Mouse (Mus musculus) CH12.LX (cell line): ENCODE measurements around the gene Tfe3. TPM values are rescaled to one million over a fixed set of nuclear protein-coding genes. Genes with fewer than 3 reads are reported as not detected.
A peak's percentile ranks its signal among the peaks of the same experiment; 100 is the strongest.

Source experiments
- DNase-seq: peaks from one replicate; pipeline ENCODE4 v3.0.0-alpha.2; 2013; ENCODE audit errors: extremely low read depth
- H3K27ac ChIP-seq: 2 replicates; pipeline ENCODE4 v1.5.1; 2012; ENCODE audit warnings: low read depth, mild to moderate bottlenecking, control low read depth, moderate library complexity; ENCODE audit not compliant: insufficient read depth
- H3K27me3 ChIP-seq: replicated peaks from 2 replicates; pipeline ENCODE3; 2012; ENCODE audit warnings: inconsistent platforms
- H3K36me3 ChIP-seq, 2 experiments: replicated peaks in 1 of 2; 2 replicates each; pipeline versions ENCODE3 to v1.6.1; 2012; ENCODE audit warnings: inconsistent platforms in 1 of 2, low read length in 1 of 2, mild to moderate bottlenecking in 1 of 2, mixed read lengths in 1 of 2, moderate library complexity in 1 of 2; ENCODE audit not compliant: control insufficient read depth in 1 of 2, insufficient read depth in 1 of 2
- H3K4me1 ChIP-seq, 2 experiments: 2 replicates each; pipeline ENCODE4 v1.6.1; 2012; ENCODE audit warnings: inconsistent platforms in 1 of 2, moderate library complexity in 1 of 2; ENCODE audit not compliant: insufficient read depth in 2 of 2, control insufficient read depth in 1 of 2
- H3K4me2 ChIP-seq: 2 replicates; pipeline ENCODE4 v1.6.1; 2012; ENCODE audit warnings: low read depth, mild to moderate bottlenecking, control low read depth; ENCODE audit not compliant: poor library complexity, insufficient read depth, severe bottlenecking
- H3K4me3 ChIP-seq, 3 experiments: fragments of 150-350 bp in 1 of 3; sonication (generic) in 1 of 3; replicated peaks in 1 of 3; 2 replicates each; pipeline versions ENCODE3 to v1.5.1; 2011 to 2012; ENCODE audit warnings: low read depth in 2 of 3, low read length in 2 of 3, mild to moderate bottlenecking in 2 of 3, moderate library complexity in 2 of 3, control low read depth in 1 of 3, improper control_type of control experiment in 1 of 3, inconsistent platforms in 1 of 3, mixed read lengths in 1 of 3; ENCODE audit not compliant: poor library complexity in 1 of 3
- H3K79me2 ChIP-seq: replicated peaks from 2 replicates; pipeline ENCODE4 v1.6.1; 2012; ENCODE audit warnings: mild to moderate bottlenecking, moderate library complexity; ENCODE audit not compliant: control insufficient read depth, poor library complexity, insufficient read depth, severe bottlenecking; ENCODE audit errors: extremely low read depth
- H3K9ac ChIP-seq: 2 replicates; pipeline ENCODE4 v1.6.1; 2012; ENCODE audit warnings: low read depth, mild to moderate bottlenecking, control low read depth, moderate library complexity; ENCODE audit not compliant: insufficient read depth
- H3K9me3 ChIP-seq: replicated peaks from 2 replicates; pipeline ENCODE3; 2012; ENCODE audit warnings: low read length, inconsistent platforms, mixed read lengths
- CHD2 ChIP-seq: IDR thresholded peaks from 2 replicates; pipeline ENCODE4 v1.6.1; 2011; ENCODE audit warnings: low read length, improper control_type of control experiment
- CTCF ChIP-seq, 2 experiments: IDR thresholded peaks in 1 of 2; conservative IDR thresholded peaks in 1 of 2; 2 replicates each; pipeline ENCODE4 v1.5.1; 2011 to 2012; ENCODE audit warnings: low read depth in 2 of 2, low read length in 2 of 2, improper control_type of control experiment in 1 of 2, inconsistent platforms in 1 of 2, mild to moderate bottlenecking in 1 of 2, moderate library complexity in 1 of 2
- HCFC1 ChIP-seq: IDR thresholded peaks from 2 replicates; pipeline ENCODE4 v1.6.1; 2012; ENCODE audit warnings: low read depth, mild to moderate bottlenecking, inconsistent platforms, low read length, improper control_type of control experiment
- IRF4 ChIP-seq: IDR thresholded peaks from 2 replicates; pipeline ENCODE4 v1.6.1; 2014; ENCODE audit warnings: low read depth, mild to moderate bottlenecking, inconsistent platforms, low read length, improper control_type of control experiment
- MAZ ChIP-seq: IDR thresholded peaks from 2 replicates; pipeline ENCODE4 v1.6.1; 2012; ENCODE audit warnings: low read depth, mild to moderate bottlenecking, inconsistent platforms, low read length, improper control_type of control experiment, moderate library complexity
- MYC ChIP-seq: IDR thresholded peaks from 2 replicates; pipeline ENCODE4 v1.6.1; 2011; ENCODE audit warnings: low read depth, mild to moderate bottlenecking, improper control_type of control experiment, low read length
- NRF1 ChIP-seq: IDR thresholded peaks from 2 replicates; pipeline ENCODE4 v1.6.1; 2014; ENCODE audit warnings: low read depth, mild to moderate bottlenecking, inconsistent platforms, low read length, improper control_type of control experiment, moderate library complexity
- POLR2A ChIP-seq: IDR thresholded peaks from 2 replicates; pipeline ENCODE4 v1.6.1; 2011; ENCODE audit warnings: low read depth, mild to moderate bottlenecking, improper control_type of control experiment, low read length
- RAD21 ChIP-seq: IDR thresholded peaks from 2 replicates; pipeline ENCODE4 v1.6.1; 2011; ENCODE audit warnings: low read depth, mild to moderate bottlenecking, low read length, improper control_type of control experiment, moderate library complexity
- SIN3A ChIP-seq: IDR thresholded peaks from 2 replicates; pipeline ENCODE4 v1.6.1; 2012; ENCODE audit warnings: low read length, improper control_type of control experiment, inconsistent platforms
- SMC3 ChIP-seq: IDR thresholded peaks from 2 replicates; pipeline ENCODE4 v1.6.1; 2011; ENCODE audit warnings: low read depth, low read length, improper control_type of control experiment
- TCF12 ChIP-seq: IDR thresholded peaks from 2 replicates; pipeline ENCODE4 v1.6.1; 2014; ENCODE audit warnings: low read depth, mild to moderate bottlenecking, inconsistent platforms, low read length, improper control_type of control experiment
- UBTF ChIP-seq: IDR thresholded peaks from 2 replicates; pipeline ENCODE4 v1.6.1; 2012; ENCODE audit warnings: low read depth, mild to moderate bottlenecking, inconsistent platforms, low read length, improper control_type of control experiment, moderate library complexity
- dilution Hi-C: fragments of 300-500 bp; cut with MboI; formaldehyde crosslinking; loops from 2 replicates; pipeline ENCODE4 v1.14.3; 2020; ENCODE audit warnings: low sequenced_read_pairs; ENCODE audit not compliant: extremely low pct_unique_long_range_greater_than_20kb, extremely low pct_ligation_motif_present
- in situ Hi-C: fragments of 300-500 bp; cut with MboI; formaldehyde crosslinking; loops from 3 replicates; pipeline ENCODE4 v1.14.3; 2019; ENCODE audit warnings: low sequenced_read_pairs, low pct_ligation_motif_present, low pct_unique_long_range_greater_than_20kb, mixed read lengths
- polyA plus RNA-seq: library from polyadenylated mRNA; unstranded; fragments of >175 nt; gene quantifications from 2 replicates; pipeline ENCODE4 v1.2.1, GENCODE M21; 2012; ENCODE audit warnings: low read depth; ENCODE audit not compliant: insufficient read length
- total RNA-seq, 2 experiments: library from RNA; depleted of rRNA; stranded (reverse); fragments of 300-350 nt in 1 of 2; fragments of >200 nt in 1 of 2; gene quantifications; 2 replicates each; pipeline ENCODE4 v1.2.3; 2012 to 2014

The Tfe3 gene
- total and polyA plus RNA-seq, 3 experiments = 8.3 to 26.0 (median 15.9) TPM

DNA sequence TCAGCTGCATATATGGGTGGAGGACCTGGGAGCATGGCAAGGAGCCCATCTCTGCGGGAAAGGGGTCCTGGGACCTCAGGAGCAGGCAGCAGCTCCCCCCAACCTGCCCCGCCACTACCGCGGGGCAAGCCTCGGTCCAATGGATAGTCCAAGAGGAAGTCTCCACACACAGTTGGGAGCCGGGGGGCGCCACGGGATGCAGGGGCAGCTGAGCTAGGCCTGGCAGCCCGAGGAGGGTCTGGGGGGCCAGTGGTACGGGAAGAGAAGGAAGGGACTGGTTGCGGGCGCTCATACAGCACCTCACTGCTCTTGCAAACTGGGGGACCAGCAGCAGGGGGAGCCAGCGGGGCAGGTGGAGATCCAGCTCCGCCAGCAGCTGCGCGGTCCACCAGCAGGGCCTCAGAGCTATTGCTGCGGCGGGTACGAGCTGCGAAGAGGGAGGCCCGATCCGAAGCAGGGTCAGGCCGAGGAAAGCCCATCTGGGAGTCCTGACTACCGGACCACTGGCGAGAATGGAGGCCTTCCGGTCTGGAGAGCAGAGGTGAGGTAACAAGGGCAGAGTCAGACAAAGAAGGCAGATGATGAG is 28.7 kb upstream of the Tfe3 start:
- Histone ChIP-seq H3K4me3 (peak overlapping the region; percentile 28 to 62 (median 46)), H3K4me1 (peaks cover 6 to 45% of the 10 kb centered on the region in 2 experiments), H3K9ac (peak overlapping the region; percentile 71), H3K9me3 (no peaks in the 10 kb centered on the region), H3K27me3 (no peaks in the 10 kb centered on the region), H3K79me2 (0 out of 2 replicates have a peak, but pooled peaks cover 7% of the 10 kb centered on the region), H3K27ac (peak overlapping the region; percentile 26; the same call in 1 of the 2 replicates), H3K36me3 (peaks cover 0 to 36% of the 10 kb centered on the region in 2 experiments), H3K4me2 (peak overlapping the region; percentile 54)
- in situ Hi-C loops = no loop called here
- DNase-seq = peak; percentile 66
- dilution Hi-C loops = no loop called here
- TF ChIP-seq HCFC1 = peak; percentile 23; the same call in 1 of the 2 replicates
- peak; percentile 54; the same call in 1 of the 2 replicates for TF ChIP-seq TCF12
- TF ChIP-seq CTCF (conservative IDR thresholded peaks at IDR 0.05 in 1 of 2, IDR thresholded peaks at IDR 0.05 in 1 of 2; ENCODE audit: low read depth in 2 of 2, low read length in 2 of 2) = peak in 1 of 2 experiments; percentile 73; a peak in 2 of 4 replicates
- no peak for TF ChIP-seq SIN3A
- peak; percentile 47 for TF ChIP-seq RAD21
- peak; percentile 61 for TF ChIP-seq NRF1
- no peak for TF ChIP-seq MAZ
- peak; percentile 40; the same call in 1 of the 2 replicates for TF ChIP-seq POLR2A
- peak; percentile 52 for TF ChIP-seq SMC3

DNA sequence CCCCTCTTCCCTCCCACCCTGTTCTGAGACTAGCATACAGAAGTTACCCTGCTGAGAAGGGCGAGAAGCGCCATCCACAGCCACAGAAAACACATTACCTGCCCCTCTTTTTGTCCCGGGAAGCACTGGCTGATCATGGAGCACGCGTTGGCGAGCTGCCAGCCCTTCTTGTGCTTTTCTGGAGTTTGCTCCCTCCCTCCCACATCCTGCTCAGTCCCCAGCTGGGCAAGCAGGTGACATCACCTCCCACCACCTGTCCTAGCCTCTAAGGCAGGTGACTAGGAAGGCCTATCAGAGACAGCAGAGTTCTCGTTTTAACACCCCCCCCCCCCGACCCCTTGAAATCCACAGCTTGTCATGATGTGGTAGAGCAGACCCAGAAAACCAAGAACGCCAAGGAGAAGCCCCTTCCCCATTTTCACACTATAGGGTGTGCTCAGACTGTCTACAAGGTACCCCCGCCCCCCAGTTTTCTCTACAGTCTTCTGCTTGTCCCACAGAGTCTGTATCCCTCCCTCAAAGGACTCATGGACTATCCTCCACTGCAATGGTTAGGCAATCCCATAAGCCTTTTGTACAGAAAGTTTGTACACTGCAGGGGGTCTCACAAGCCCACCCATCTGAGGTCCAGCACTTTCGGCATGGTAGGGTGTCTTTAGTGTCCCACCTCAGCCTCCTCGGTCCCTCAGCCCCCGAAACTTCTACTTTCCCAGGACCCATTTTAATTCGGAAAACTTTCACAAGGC is 22.9 kb upstream of the Tfe3 start:
- peaks cover 0 to 15% of the 10 kb centered on the region in 2 experiments for H3K36me3 ChIP-seq
- TF ChIP-seq MYC (no peak), CHD2 (no peak), IRF4 (no peak), UBTF (no peak)
- H3K9ac ChIP-seq = no peak overlapping the region
- peaks cover 3 to 64% of the 10 kb centered on the region in 2 experiments for H3K4me1 ChIP-seq
- H3K79me2 ChIP-seq = no peaks in the 10 kb centered on the region
- H3K27ac ChIP-seq = no peak overlapping the region
- H3K9me3 ChIP-seq = no peaks in the 10 kb centered on the region
- no peak for DNase-seq
- H3K4me2 ChIP-seq = no peak overlapping the region
- H3K4me3 ChIP-seq = no peak overlapping the region
- H3K27me3 ChIP-seq = no peaks in the 10 kb centered on the region
- dilution Hi-C loops (no loop called here), in situ Hi-C loops (no loop called here)
